Mouse (Mus musculus) midbrain, embryonic 10.5 days (tissue): ENCODE results near the gene Gm12184. TPM values are rescaled to one million over a fixed set of nuclear protein-coding genes. Genes with fewer than 3 reads are reported as not detected.
A peak's percentile ranks its signal among the peaks of the same experiment; 100 is the strongest.

Experiments used
- DNase-seq: peaks from one replicate; pipeline ENCODE4 v3.0.0-alpha.2; 2017; ENCODE audit warnings: low spot score
- H3K27ac ChIP-seq: fragments of 300-500 bp; sonication (generic); replicated peaks from 2 replicates; pipeline ENCODE4 v1.5.1; 2016; ENCODE audit warnings: mild to moderate bottlenecking
- H3K27me3 ChIP-seq: fragments of 300-500 bp; sonication (generic); 2 replicates; pipeline ENCODE4 v1.6.1; 2016; ENCODE audit warnings: low read depth, mild to moderate bottlenecking; ENCODE audit not compliant: poor library complexity, severe bottlenecking
- H3K36me3 ChIP-seq: fragments of 300-500 bp; sonication (generic); 2 replicates; pipeline ENCODE4 v1.6.1; 2016; ENCODE audit warnings: mild to moderate bottlenecking, moderate library complexity
- H3K4me1 ChIP-seq: fragments of 300-500 bp; sonication (generic); 2 replicates; pipeline ENCODE4 v1.6.1; 2016
- H3K4me3 ChIP-seq: fragments of 300-500 bp; sonication (generic); 2 replicates; pipeline ENCODE4 v1.5.1; 2016; ENCODE audit warnings: mild to moderate bottlenecking, moderate library complexity
- H3K9me3 ChIP-seq: fragments of 300-500 bp; sonication (generic); replicated peaks from 2 replicates; pipeline ENCODE4 v1.6.1; 2016; ENCODE audit warnings: mild to moderate bottlenecking
- WGBS: fragments of 180-500 bp; shearing (Covaris S2); methylation state at CpG from one replicate; pipeline ENCODE4 v1.1.7; 2016; 5-methylcytosine and 5-hydroxymethylcytosine counted together
- polyA plus RNA-seq: library from polyadenylated mRNA; unstranded; fragments of >200 nt; fragmentation: Nextera tagmentation; extraction: Ambion mirVana; gene quantifications from 2 replicates; pipeline ENCODE4 v1.2.1, GENCODE M21; 2016

Gene Gm12184
- polyA plus RNA-seq, 1 experiment from 2014 or later, result 2.1 TPM

GRCm38 (mm10) chr11:48816281-48816781, 10.1 kb downstream of the Gm12184 start:
- 5% methylated on average over 23 of the region's 23 CpGs for WGBS
- peak overlapping the region; percentile 97 for H3K27ac ChIP-seq
- peak overlapping the region; percentile 93 for H3K4me3 ChIP-seq
- no peaks in the 10 kb centered on the region for H3K9me3 ChIP-seq
- peaks cover 18% of the 10 kb centered on the region for H3K4me1 ChIP-seq
- peaks cover 41% of the 10 kb centered on the region for H3K36me3 ChIP-seq
- no peaks in the 10 kb centered on the region for H3K27me3 ChIP-seq
- peak; percentile 76 for DNase-seq

GRCm38 (mm10) chr11:48815851-48816250, 10.6 kb downstream of the Gm12184 start:
- Histone ChIP-seq H3K9me3 (no peaks in the 10 kb centered on the region), H3K27ac (peak overlapping the region; percentile 97), H3K36me3 (peaks cover 46% of the 10 kb centered on the region), H3K4me1 (peaks cover 18% of the 10 kb centered on the region), H3K27me3 (no peaks in the 10 kb centered on the region), H3K4me3 (peak overlapping the region; percentile 93)
- DNase-seq, result no peak
- WGBS, result 79% methylated on average over 16 of the region's 16 CpGs

- peaks cover 66% of the 10 kb centered on the region for H3K36me3 ChIP-seq
Measured at GRCm38 (mm10) chr11:48813782-48814181, 12.7 kb downstream of the Gm12184 start.

GRCm38 (mm10) chr11:48810142-48810541, 16.3 kb downstream of the Gm12184 start:
- WGBS, result 95% methylated on average over 2 of the region's 2 CpGs
- peaks cover 95% of the 10 kb centered on the region for H3K36me3 ChIP-seq
- no peak for DNase-seq
- H3K9me3 ChIP-seq, result no peaks in the 10 kb centered on the region
- no peak overlapping the region for H3K27ac ChIP-seq
- H3K4me3 ChIP-seq, result no peak overlapping the region
- H3K27me3 ChIP-seq, result no peaks in the 10 kb centered on the region
- peaks cover 6% of the 10 kb centered on the region for H3K4me1 ChIP-seq

More at GRCm38 (mm10) chr11:48813782-48814181, 12.7 kb downstream of the Gm12184 start:
- no peak for DNase-seq
- Histone ChIP-seq H3K27me3 (no peaks in the 10 kb centered on the region), H3K4me3 (no peak overlapping the region), H3K9me3 (no peaks in the 10 kb centered on the region), H3K4me1 (peaks cover 18% of the 10 kb centered on the region), H3K27ac (no peak overlapping the region)

GRCm38 (mm10) chr11:48809434-48809830, 17.0 kb downstream of the Gm12184 start:
- Histone ChIP-seq H3K27me3 (no peaks in the 10 kb centered on the region), H3K27ac (no peak overlapping the region), H3K36me3 (peaks cover 98% of the 10 kb centered on the region), H3K4me3 (no peak overlapping the region), H3K4me1 (no peaks in the 10 kb centered on the region; the same call in 1 of the 2 replicates), H3K9me3 (no peaks in the 10 kb centered on the region)
- WGBS, result 78% methylated on average over 4 of the region's 4 CpGs
- no peak for DNase-seq

GRCm38 (mm10) chr11:48808737-48809433, 17.6 kb downstream of the Gm12184 start:
- no peak for DNase-seq
- 71% methylated on average over 16 of the region's 16 CpGs for WGBS
- no peaks in the 10 kb centered on the region for H3K9me3 ChIP-seq
- H3K27ac ChIP-seq, result no peak overlapping the region
- no peaks in the 10 kb centered on the region for H3K4me1 ChIP-seq
- H3K27me3 ChIP-seq, result no peaks in the 10 kb centered on the region
- peak overlapping the region; percentile 21; the same call in 1 of the 2 replicates for H3K4me3 ChIP-seq
- peaks cover 99% of the 10 kb centered on the region for H3K36me3 ChIP-seq

- DNase-seq, result no peak
- Histone ChIP-seq H3K9me3 (no peaks in the 10 kb centered on the region), H3K4me3 (no peak overlapping the region), H3K4me1 (no peaks in the 10 kb centered on the region), H3K27ac (no peak overlapping the region), H3K27me3 (no peaks in the 10 kb centered on the region), H3K36me3 (peaks cover 100% of the 10 kb centered on the region)
Measured at GRCm38 (mm10) chr11:48808304-48808646, 18.2 kb downstream of the Gm12184 start.

GRCm38 (mm10) chr11:48807563-48808303, 18.7 kb downstream of the Gm12184 start:
- 75% methylated on average over 14 of the region's 14 CpGs for WGBS
- Histone ChIP-seq H3K4me1 (no peaks in the 10 kb centered on the region; the same call in 1 of the 2 replicates), H3K9me3 (no peaks in the 10 kb centered on the region), H3K27ac (no peak overlapping the region), H3K27me3 (no peaks in the 10 kb centered on the region), H3K4me3 (no peak overlapping the region), H3K36me3 (peaks cover 100% of the 10 kb centered on the region)
- no peak for DNase-seq

- Histone ChIP-seq H3K27me3 (no peaks in the 10 kb centered on the region), H3K36me3 (peaks cover 100% of the 10 kb centered on the region), H3K9me3 (no peaks in the 10 kb centered on the region), H3K4me3 (no peak overlapping the region), H3K4me1 (peaks cover 7% of the 10 kb centered on the region), H3K27ac (no peak overlapping the region)
- WGBS, result 63% methylated on average over 21 of the region's 21 CpGs
- DNase-seq, result no peak
Measured at GRCm38 (mm10) chr11:48806856-48807562, 19.4 kb downstream of the Gm12184 start.

- Histone ChIP-seq H3K4me1 (peaks cover 18% of the 10 kb centered on the region), H3K9me3 (no peaks in the 10 kb centered on the region), H3K36me3 (peaks cover 90% of the 10 kb centered on the region), H3K27me3 (no peaks in the 10 kb centered on the region), H3K4me3 (no peak overlapping the region), H3K27ac (no peak overlapping the region)
- WGBS, result 88% methylated on average over 2 of the region's 2 CpGs
- no peak for DNase-seq
Measured at GRCm38 (mm10) chr11:48804922-48805321, 21.5 kb downstream of the Gm12184 start.

GRCm38 (mm10) chr11:48803988-48804387, 22.5 kb downstream of the Gm12184 start:
- peaks cover 20% of the 10 kb centered on the region for H3K4me1 ChIP-seq
- H3K4me3 ChIP-seq, result no peak overlapping the region
- H3K27ac ChIP-seq, result no peak overlapping the region
- H3K27me3 ChIP-seq, result no peaks in the 10 kb centered on the region
- H3K36me3 ChIP-seq, result peaks cover 80% of the 10 kb centered on the region
- H3K9me3 ChIP-seq, result no peaks in the 10 kb centered on the region
- 94% methylated on average over 2 of the region's 2 CpGs for WGBS
- DNase-seq, result no peak

GRCm38 (mm10) chr11:48801831-48802772, 24.4 kb downstream of the Gm12184 start:
- WGBS, result 81% methylated on average over 17 of the region's 17 CpGs
- peaks cover 61% of the 10 kb centered on the region for H3K36me3 ChIP-seq

More at GRCm38 (mm10) chr11:48801831-48802772, 24.4 kb downstream of the Gm12184 start:
- H3K4me1 ChIP-seq, result peaks cover 37% of the 10 kb centered on the region
- no peak for DNase-seq
- no peaks in the 10 kb centered on the region for H3K27me3 ChIP-seq
- no peaks in the 10 kb centered on the region for H3K9me3 ChIP-seq
- H3K4me3 ChIP-seq, result peak overlapping the region; percentile 90
- peak overlapping the region; percentile 95; the same call in 1 of the 2 replicates for H3K27ac ChIP-seq
